Mouse (Mus musculus): Measurements from ENCODE around the gene Fcgr4. TPM values are rescaled to one million over a fixed set of nuclear protein-coding genes. Genes with fewer than 3 reads are reported as not detected.

The Fcgr4 gene
- total and polyA plus RNA-seq, 3 experiments, result not detected

GRCm38 (mm10) chr1:170999811-171000210 lies 18.9 kb upstream of the Fcgr4 start:
- H3K36me3 ChIP-seq (ENCODE audit: control insufficient read depth in 1 of 2, insufficient read depth in 2 of 2, low read length in 2 of 2), result peaks cover 0 to 2% of the 10 kb centered on the region in 2 experiments; a peak in 1 of 4 replicates
- H3K9me3 ChIP-seq (replicated peaks; ENCODE audit: insufficient read depth, low read length), result no peaks in the 10 kb centered on the region
- peaks cover 4% of the 10 kb centered on the region in 2 experiments; a peak in 3 of 4 replicates for H3K4me1 ChIP-seq (ENCODE audit: control insufficient read depth in 1 of 2, insufficient read depth in 2 of 2, low read length in 2 of 2)
- H3K27me3 ChIP-seq (ENCODE audit: control insufficient read depth in 1 of 2, insufficient read depth in 2 of 2, low read length in 2 of 2), result no peaks in the 10 kb centered on the region
- no peak for DNase-seq (ENCODE audit: low read depth, low spot score)
- H3K79me2 ChIP-seq (ENCODE audit: control insufficient read depth, insufficient read depth, low read length, poor library complexity), result no peaks in the 10 kb centered on the region
- TF ChIP-seq TBP (IDR thresholded peaks at IDR 0.05; ENCODE audit: low read depth, low read length), result peak; percentile 99
- no peak for TF ChIP-seq ETS1 (IDR thresholded peaks at IDR 0.05; ENCODE audit: low read depth, low read length)
- no peak overlapping the region for H3K9ac ChIP-seq (ENCODE audit: control insufficient read depth, low read depth, low read length, poor library complexity, severe bottlenecking)
- no peak overlapping the region for H3K4me3 ChIP-seq (ENCODE audit: control insufficient read depth in 1 of 2, insufficient read depth in 1 of 2, low read depth in 2 of 2, low read length in 2 of 2)
- H3K27ac ChIP-seq (ENCODE audit: control insufficient read depth, low read depth, low read length), result no peak overlapping the region

GRCm38 (mm10) chr1:171005081-171005480 lies 13.6 kb upstream of the Fcgr4 start:
- Histone ChIP-seq H3K4me3 (ENCODE audit: control insufficient read depth in 1 of 2, insufficient read depth in 1 of 2, low read depth in 2 of 2, low read length in 2 of 2) (no peak overlapping the region), H3K9ac (ENCODE audit: control insufficient read depth, low read depth, low read length, poor library complexity, severe bottlenecking) (no peak overlapping the region), H3K9me3 (replicated peaks; ENCODE audit: insufficient read depth, low read length) (no peaks in the 10 kb centered on the region), H3K27ac (ENCODE audit: control insufficient read depth, low read depth, low read length) (no peak overlapping the region), H3K79me2 (ENCODE audit: control insufficient read depth, insufficient read depth, low read length, poor library complexity) (no peaks in the 10 kb centered on the region), H3K27me3 (ENCODE audit: control insufficient read depth in 1 of 2, insufficient read depth in 2 of 2, low read length in 2 of 2) (no peaks in the 10 kb centered on the region), H3K36me3 (ENCODE audit: control insufficient read depth in 1 of 2, insufficient read depth in 2 of 2, low read length in 2 of 2) (no peaks in the 10 kb centered on the region), H3K4me1 (ENCODE audit: control insufficient read depth in 1 of 2, insufficient read depth in 2 of 2, low read length in 2 of 2) (no peaks in the 10 kb centered on the region)
- no peak for TF ChIP-seq POLR2AphosphoS2 (IDR thresholded peaks at IDR 0.05; ENCODE audit: low read length)
- TF ChIP-seq ZC3H11A (IDR thresholded peaks at IDR 0.05; ENCODE audit: low read depth, low read length), result no peak
- no peak for TF ChIP-seq MYB (IDR thresholded peaks at IDR 0.05; ENCODE audit: low read depth, low read length)
- TF ChIP-seq USF1 (IDR thresholded peaks at IDR 0.05; ENCODE audit: low read depth, low read length), result no peak
- no peak for TF ChIP-seq ZMIZ1 (IDR thresholded peaks at IDR 0.05; ENCODE audit: low read depth, low read length)
- no peak for TF ChIP-seq TBP (IDR thresholded peaks at IDR 0.05; ENCODE audit: low read depth, low read length)
- TF ChIP-seq GABPA (IDR thresholded peaks at IDR 0.05; ENCODE audit: low read depth, low read length), result no peak
- no peak for TF ChIP-seq EP300 (IDR thresholded peaks at IDR 0.05; ENCODE audit: low read depth in 1 of 2, low read length in 2 of 2)
- TF ChIP-seq RCOR1 (IDR thresholded peaks at IDR 0.05; ENCODE audit: low read depth, low read length), result no peak
- TF ChIP-seq ZNF384 (IDR thresholded peaks at IDR 0.05; ENCODE audit: low read depth, low read length), result no peak
- TF ChIP-seq ETS1 (IDR thresholded peaks at IDR 0.05; ENCODE audit: low read depth, low read length), result no peak
- DNase-seq (ENCODE audit: low read depth, low spot score), result no peak

DNA sequence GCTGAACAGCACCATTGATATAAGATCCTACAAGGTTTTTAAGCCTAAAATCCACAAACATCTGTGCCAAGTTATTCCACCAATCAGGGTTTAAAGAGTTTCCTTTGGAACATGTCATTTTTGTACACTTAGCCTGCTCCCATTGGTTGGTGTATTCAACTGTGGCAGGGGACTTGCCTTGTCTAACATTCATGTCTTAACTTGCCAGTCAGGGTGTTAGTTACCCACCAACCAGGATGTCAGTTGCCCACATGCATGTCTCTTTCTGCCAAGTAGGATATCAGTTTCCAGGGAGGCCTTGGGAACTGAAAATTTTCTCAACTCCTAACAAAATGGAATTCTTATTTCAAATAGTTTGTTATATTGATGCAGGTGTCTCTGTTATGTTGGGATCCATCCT lies 13.1 kb upstream of the Fcgr4 start:
- Histone ChIP-seq H3K9me3 (replicated peaks; ENCODE audit: insufficient read depth, low read length) (no peaks in the 10 kb centered on the region), H3K27ac (ENCODE audit: control insufficient read depth, low read depth, low read length) (no peak overlapping the region), H3K4me3 (ENCODE audit: control insufficient read depth in 1 of 2, insufficient read depth in 1 of 2, low read depth in 2 of 2, low read length in 2 of 2) (no peak overlapping the region), H3K4me1 (ENCODE audit: control insufficient read depth in 1 of 2, insufficient read depth in 2 of 2, low read length in 2 of 2) (no peaks in the 10 kb centered on the region), H3K27me3 (ENCODE audit: control insufficient read depth in 1 of 2, insufficient read depth in 2 of 2, low read length in 2 of 2) (no peaks in the 10 kb centered on the region), H3K79me2 (ENCODE audit: control insufficient read depth, insufficient read depth, low read length, poor library complexity) (no peaks in the 10 kb centered on the region), H3K36me3 (ENCODE audit: control insufficient read depth in 1 of 2, insufficient read depth in 2 of 2, low read length in 2 of 2) (no peaks in the 10 kb centered on the region), H3K9ac (ENCODE audit: control insufficient read depth, low read depth, low read length, poor library complexity, severe bottlenecking) (no peak overlapping the region)
- TF ChIP-seq ZMIZ1 (IDR thresholded peaks at IDR 0.05; ENCODE audit: low read depth, low read length) (no peak), CHD1 (IDR thresholded peaks at IDR 0.05; ENCODE audit: low read depth, low read length) (no peak), ETS1 (IDR thresholded peaks at IDR 0.05; ENCODE audit: low read depth, low read length) (no peak), SIN3A (IDR thresholded peaks at IDR 0.05; ENCODE audit: low read length) (no peak)
- no peak for DNase-seq (ENCODE audit: low read depth, low spot score)

Measured in MEL (cell line).